Mouse (Mus musculus): ENCODE data around the gene Sh3bp5. TPM values are rescaled to one million over a fixed set of nuclear protein-coding genes. Genes with fewer than 3 reads are reported as not detected.

Sh3bp5 gene
- polyA plus RNA-seq, 1 experiment from 2014 or later: 11.3 TPM

DNA sequence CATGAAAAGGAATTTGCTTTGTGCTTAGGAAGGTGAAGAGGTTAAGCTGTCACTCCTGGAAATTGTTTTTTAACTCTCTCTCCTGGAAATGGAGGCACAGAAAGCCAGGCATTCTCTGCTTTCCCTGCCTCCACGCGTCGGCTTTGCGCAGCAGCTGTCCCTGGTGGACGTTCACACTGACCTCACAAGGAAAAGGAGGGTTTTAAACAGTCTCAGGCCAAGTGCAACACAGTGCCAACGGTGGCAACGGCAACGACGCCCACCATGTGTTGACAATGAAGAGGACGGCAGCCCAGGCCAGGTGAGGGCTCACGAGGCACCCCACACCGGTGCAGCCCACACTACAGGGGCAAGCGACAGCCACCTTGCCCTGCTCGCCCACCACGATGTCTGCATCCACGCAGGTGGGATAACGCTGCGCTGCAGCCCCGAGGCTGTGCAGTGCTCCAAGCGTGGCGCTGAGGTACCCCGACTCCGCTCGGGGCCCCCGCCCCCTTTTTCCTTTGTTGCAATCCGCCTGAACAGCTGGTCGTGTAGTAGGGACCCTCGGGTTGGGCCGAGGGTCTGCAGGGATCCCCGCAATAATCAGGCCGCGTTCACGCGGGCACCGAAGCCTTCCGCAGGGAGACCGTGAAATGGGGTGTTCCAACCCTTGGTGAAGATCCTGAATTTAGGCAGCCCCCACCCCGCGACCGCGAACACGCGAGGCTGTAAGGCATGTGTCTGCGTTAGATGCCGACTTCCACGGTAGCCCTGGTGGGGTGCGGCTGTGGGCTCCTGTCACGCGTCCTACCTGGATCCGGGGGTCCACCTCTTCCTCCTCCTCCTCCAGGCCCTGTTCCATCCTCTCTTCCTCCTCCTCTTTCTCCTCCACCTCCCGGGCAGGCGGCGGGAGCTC lies 611 bp downstream of the Sh3bp5 start:
- ChIA-PET POLR2A (interaction anchor here (1.3 kb wide), 1 partner anchor 49 kb away, joined by 4 read pairs; no protein-coding TSS in a partner anchor), CTCF (interaction anchor here (1.0 to 3.5 kb wide), 8 partner anchors 10 to 67 kb away, joined by 3 to 26 read pairs (median 6); no protein-coding TSS in a partner anchor)
- ATAC-seq: peak; percentile 3
- in situ Hi-C loops (cut with MboI; ENCODE audit: low pct_unique_long_range_greater_than_20kb): loop anchor here (5.0 kb wide), 1 partner anchor 48 kb away; no protein-coding TSS in a partner anchor
- no peak for TF ChIP-seq CTCF (IDR thresholded peaks at IDR 0.05)
- no peak for DNase-seq (ENCODE audit: low read depth, low spot score)
- H3K27me3 ChIP-seq: no peaks in the 10 kb centered on the region

DNA sequence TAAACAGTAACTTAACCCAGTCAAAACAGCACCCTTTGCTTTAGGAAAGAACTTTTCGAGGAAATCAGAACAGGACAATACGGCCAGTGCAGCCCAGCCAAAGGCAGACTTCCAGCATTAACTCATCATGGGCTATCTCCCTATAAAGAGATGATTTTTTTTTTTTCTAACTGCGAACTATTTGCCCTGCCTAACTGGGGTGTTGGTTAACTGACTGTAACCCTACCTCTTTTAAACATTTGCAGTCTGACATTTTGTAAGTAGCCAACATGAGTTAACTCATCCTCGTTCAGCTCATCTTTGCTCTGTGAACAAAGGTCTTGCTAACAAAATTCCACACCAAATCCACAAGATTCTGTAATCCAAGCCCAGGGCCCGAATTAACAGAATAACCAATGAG lies 1.5 kb downstream of the Sh3bp5 start:
- POLR2A ChIA-PET: interaction anchor here (0.6 to 0.9 kb wide), 2 partner anchors 29 to 30 kb away, joined by 4 to 5 read pairs; no protein-coding TSS in a partner anchor
- ATAC-seq (no peak), DNase-seq (ENCODE audit: low read depth, low spot score) (no peak)
- CTCF ChIA-PET: interaction anchor here (2.1 kb wide), 1 partner anchor 49 kb away, joined by 12 read pairs; no protein-coding TSS in a partner anchor
- in situ Hi-C loops (cut with MboI; ENCODE audit: low pct_unique_long_range_greater_than_20kb): no loop called here
- no peak for TF ChIP-seq CTCF (IDR thresholded peaks at IDR 0.05)
- H3K27me3 ChIP-seq: no peaks in the 10 kb centered on the region

DNA sequence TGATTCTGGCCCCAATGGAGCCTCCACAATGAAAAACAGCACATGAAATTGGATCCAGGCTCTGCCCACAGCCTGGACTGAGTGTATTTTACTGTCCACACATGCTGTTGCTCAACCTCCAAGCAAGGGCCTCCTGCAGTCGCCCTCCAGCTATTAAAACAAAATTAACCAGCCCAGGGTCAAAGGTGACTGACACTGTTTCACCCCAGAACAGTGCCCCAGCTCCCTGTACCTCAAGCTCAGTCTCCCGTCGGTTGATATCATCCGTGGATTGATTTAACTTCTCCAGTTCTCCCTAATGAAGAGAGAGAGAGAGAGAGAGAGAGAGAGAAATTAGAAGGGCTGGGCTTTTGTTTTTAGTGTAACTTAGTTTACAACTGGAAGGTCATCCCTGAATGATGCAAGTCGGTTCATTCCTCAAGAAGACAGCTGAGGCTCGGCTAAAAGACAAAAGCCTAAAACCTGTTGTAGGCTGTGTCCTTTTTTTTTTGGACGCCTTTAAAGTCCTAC lies 2.0 kb downstream of the Sh3bp5 start:
- in situ Hi-C loops (cut with MboI; ENCODE audit: low pct_unique_long_range_greater_than_20kb): no loop called here
- DNase-seq (ENCODE audit: low read depth, low spot score) (no peak), ATAC-seq (no peak)
- no peak for TF ChIP-seq CTCF (IDR thresholded peaks at IDR 0.05)
- ChIA-PET POLR2A (interaction anchor here (0.6 to 0.9 kb wide), 2 partner anchors 28 to 30 kb away, joined by 4 to 5 read pairs; no protein-coding TSS in a partner anchor), CTCF (interaction anchor here (1.1 to 2.1 kb wide), 2 partner anchors 24 to 48 kb away, joined by 3 to 12 read pairs; no protein-coding TSS in a partner anchor)
- H3K27me3 ChIP-seq: no peaks in the 10 kb centered on the region

DNA sequence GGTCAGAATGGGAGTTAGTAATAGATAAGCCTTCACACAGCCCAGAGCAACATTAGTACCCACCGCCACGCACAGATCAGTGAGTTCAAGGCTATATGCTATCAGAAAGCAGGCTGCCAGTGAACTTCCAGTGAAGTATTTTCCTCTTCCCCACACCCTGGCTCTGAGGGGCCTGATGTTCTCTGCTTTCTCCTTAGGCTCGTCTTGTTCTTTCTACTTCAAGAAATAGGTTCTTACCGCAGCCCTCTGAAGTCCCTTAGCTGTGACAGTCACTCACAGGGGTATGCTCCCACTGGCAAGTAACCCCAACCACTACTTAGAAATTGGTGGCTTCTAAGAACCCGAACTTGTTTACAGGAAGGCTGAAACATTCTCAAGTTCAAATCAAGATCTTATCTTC lies 2.8 kb downstream of the Sh3bp5 start:
- ChIA-PET CTCF (interaction anchor here (1.1 to 2.1 kb wide), 2 partner anchors 23 to 47 kb away, joined by 3 to 12 read pairs; no protein-coding TSS in a partner anchor), POLR2A (no interaction called here)
- no peak for TF ChIP-seq CTCF (IDR thresholded peaks at IDR 0.05)
- no peaks in the 10 kb centered on the region for H3K27me3 ChIP-seq
- ATAC-seq (no peak), DNase-seq (ENCODE audit: low read depth, low spot score) (no peak)
- in situ Hi-C loops (cut with MboI; ENCODE audit: low pct_unique_long_range_greater_than_20kb): no loop called here

DNA sequence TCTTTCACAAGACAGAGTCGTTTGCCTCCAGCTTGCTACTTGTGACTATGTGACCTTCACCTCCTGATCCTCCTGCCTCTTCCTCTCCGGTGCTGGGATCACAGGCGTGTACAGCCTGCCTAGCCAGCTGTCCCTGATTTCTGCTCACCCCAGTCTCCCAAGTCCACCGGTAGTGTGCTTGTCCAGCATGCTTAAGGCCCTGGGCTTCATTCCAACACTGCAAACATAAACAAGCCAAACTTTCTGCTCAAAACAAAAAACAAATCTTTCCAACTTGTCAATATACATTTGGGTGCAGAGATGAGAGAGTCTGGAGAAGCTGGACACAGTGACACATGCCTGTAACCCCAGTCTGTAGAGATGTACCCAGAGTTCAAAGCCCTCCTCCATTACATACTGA lies 3.5 kb downstream of the Sh3bp5 start:
- ChIA-PET CTCF (interaction anchor here (1.5 kb wide), 1 partner anchor 13 kb away, joined by 5 read pairs; no protein-coding TSS in a partner anchor), POLR2A (no interaction called here)
- no peaks in the 10 kb centered on the region for H3K27me3 ChIP-seq
- TF ChIP-seq CTCF (IDR thresholded peaks at IDR 0.05): no peak
- DNase-seq (ENCODE audit: low read depth, low spot score): no peak
- ATAC-seq: no peak
- in situ Hi-C loops (cut with MboI; ENCODE audit: low pct_unique_long_range_greater_than_20kb): no loop called here

DNA sequence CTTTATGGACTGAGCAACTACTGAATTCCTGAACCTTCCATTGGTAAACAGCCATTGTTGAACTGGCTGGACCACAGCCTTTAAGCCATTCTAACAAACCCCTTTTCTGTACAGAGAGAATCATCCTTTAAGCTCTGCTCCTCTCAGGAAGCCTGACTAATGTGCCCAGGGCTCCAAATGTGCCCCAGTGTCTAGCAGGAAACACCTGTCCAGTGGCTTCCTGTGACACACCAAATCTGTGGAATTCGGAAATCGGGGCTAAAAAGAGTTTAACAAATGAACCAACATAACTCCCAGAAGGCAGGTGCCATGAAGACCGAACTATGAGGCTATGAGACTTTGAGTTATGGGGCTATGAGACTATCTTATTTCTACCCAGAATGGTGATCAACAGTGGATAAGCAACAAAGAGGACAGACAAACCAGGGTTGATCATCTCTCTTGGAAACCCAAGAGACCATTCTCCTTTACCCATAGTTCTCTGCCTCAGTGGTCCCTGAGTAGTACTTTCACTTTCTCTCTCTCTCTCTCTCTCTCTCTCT lies 4.0 kb downstream of the Sh3bp5 start:
- DNase-seq (ENCODE audit: low read depth, low spot score): no peak
- in situ Hi-C loops (cut with MboI; ENCODE audit: low pct_unique_long_range_greater_than_20kb): no loop called here
- no peak for TF ChIP-seq CTCF (IDR thresholded peaks at IDR 0.05)
- H3K27me3 ChIP-seq: no peaks in the 10 kb centered on the region
- CTCF ChIA-PET: interaction anchor here (1.5 kb wide), 1 partner anchor 13 kb away, joined by 5 read pairs; no protein-coding TSS in a partner anchor
- POLR2A ChIA-PET: no interaction called here
- no peak for ATAC-seq

DNA sequence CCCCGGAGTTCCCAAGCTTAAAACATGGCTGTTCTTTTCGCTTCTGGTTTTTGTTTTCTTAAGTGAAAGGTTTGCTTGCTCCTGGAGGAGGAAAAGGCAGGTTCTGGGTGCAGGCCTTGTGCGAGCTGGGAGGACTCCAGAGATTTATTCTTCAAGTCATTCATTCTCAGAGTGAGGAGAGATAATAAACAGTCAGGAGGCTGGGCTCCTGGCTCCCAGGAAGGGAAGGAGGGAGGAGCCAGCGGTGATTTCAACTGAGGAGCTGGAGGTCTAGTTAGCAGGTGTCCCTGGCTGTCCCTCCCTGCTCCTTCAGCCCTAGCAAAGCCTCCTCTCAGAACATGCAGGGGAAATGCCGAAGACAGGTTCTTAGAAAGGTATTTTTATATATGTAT lies 6.9 kb downstream of the Sh3bp5 start:
- in situ Hi-C loops (cut with MboI; ENCODE audit: low pct_unique_long_range_greater_than_20kb): no loop called here
- H3K27me3 ChIP-seq: no peaks in the 10 kb centered on the region
- no peak for TF ChIP-seq CTCF (IDR thresholded peaks at IDR 0.05)
- POLR2A ChIA-PET: no interaction called here
- DNase-seq (ENCODE audit: low read depth, low spot score): no peak
- CTCF ChIA-PET: interaction anchor here (0.8 to 1.0 kb wide), 2 partner anchors 9 to 64 kb away, joined by 3 read pairs; no protein-coding TSS in a partner anchor
- no peak for ATAC-seq

DNA sequence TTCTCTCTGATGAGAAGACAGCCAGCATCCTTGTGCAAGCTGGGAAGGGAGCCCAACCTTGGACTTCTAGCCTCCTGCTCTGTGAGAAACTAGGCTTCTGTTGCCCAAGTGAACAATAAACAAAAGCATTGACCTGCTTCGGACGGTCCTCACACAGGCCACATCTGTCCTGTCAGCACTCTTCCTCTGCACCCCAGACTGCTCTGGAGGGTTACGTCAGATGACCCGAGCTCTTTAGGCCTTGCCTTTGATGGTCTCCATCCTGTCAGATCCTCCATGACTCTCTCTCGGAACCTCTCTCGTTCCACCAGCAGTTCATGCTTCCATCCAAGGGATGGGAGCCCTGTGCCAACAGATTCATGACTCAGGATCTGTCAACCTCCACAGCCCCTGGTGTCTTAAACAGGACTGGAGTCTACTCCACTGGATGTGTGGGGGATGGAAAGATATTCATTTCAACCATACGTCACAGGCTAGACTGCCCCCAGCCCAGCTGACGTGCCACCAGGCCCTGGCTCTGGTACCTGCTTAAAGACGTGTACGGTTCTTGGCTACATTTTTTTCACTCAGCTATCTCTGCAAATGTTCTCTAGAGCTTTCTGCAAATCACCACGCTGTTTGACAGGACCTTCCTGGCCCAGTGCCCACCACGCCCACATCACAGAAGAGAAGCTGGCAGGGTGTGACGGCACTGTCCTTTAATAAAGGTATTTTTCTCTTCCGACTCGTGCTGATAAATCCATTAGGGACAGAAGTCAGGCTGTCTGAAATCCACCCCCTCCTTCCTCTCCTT lies 7.5 kb downstream of the Sh3bp5 start:
- DNase-seq (ENCODE audit: low read depth, low spot score) (no peak), ATAC-seq (no peak)
- CTCF ChIA-PET: interaction anchor here (0.8 to 1.0 kb wide), 2 partner anchors 9 to 64 kb away, joined by 3 read pairs; no protein-coding TSS in a partner anchor
- in situ Hi-C loops (cut with MboI; ENCODE audit: low pct_unique_long_range_greater_than_20kb): no loop called here
- TF ChIP-seq CTCF (IDR thresholded peaks at IDR 0.05): no peak
- POLR2A ChIA-PET: no interaction called here
- no peaks in the 10 kb centered on the region for H3K27me3 ChIP-seq

DNA sequence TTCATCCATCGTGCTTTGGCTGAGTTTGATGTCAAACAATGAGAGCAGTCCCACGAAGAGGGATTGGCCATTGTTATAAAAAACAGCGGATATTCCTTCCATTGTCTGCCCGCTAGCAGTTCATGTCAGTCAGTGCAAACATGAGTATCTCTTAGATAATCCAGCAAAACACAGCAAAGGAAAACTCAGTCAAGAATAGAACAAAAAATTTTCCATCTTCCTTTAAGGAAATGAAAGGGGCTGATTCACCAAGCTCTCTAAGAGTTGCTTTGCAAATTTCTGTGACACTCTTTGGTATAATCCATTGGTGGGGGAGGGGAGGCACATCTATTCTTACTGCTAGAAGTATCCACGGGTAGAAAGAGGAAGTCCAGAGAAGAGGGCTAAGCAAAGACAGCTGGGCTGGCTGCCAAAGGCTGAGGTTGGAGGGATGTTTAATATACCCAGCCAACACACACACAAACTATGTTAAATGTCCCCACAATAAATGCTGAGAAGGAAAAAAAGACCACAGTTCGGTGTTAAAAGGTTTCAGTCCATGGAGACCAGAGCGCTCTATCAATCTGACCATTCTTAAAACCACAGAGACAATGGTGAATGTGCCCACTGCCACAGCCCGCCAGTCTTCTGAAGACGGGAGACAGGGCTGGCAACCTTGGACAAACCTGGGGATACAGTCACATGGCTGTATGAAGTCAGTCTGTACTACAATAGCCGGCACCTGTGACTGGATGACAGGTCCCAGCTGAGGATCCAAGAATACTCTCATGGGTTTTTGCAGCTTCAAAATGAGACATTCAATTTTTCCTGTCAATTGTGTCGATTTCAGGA lies 12.7 kb downstream of the Sh3bp5 start:
- in situ Hi-C loops (cut with MboI; ENCODE audit: low pct_unique_long_range_greater_than_20kb): no loop called here
- ChIA-PET POLR2A (no interaction called here), CTCF (interaction anchor here (1.5 kb wide), 1 partner anchor 13 kb away, joined by 3 read pairs; no protein-coding TSS in a partner anchor)
- no peaks in the 10 kb centered on the region for H3K27me3 ChIP-seq
- peak; percentile 58 for DNase-seq (ENCODE audit: low read depth, low spot score)
- no peak for ATAC-seq
- no peak for TF ChIP-seq CTCF (IDR thresholded peaks at IDR 0.05)
